Mouse (Mus musculus) megakaryocyte-erythroid progenitor cell, adult 5-6 weeks (primary cell): ENCODE results near the gene Catsperd. TPM values are rescaled to one million over a fixed set of nuclear protein-coding genes. Genes with fewer than 3 reads are reported as not detected.

Source experiments
- ATAC-seq: replicated peaks from 2 replicates; pipeline ENCODE4 v1.8.0; 2016; ENCODE audit warnings: mild to moderate bottlenecking, inconsistent platforms; ENCODE audit not compliant: severe bottlenecking, poor library complexity, low FRiP score, low TSS enrichment
- total RNA-seq, 2 experiments: library from RNA; stranded (forward) in 1 of 2; stranded (reverse) in 1 of 2; fragments of 200-1000, 215-1000 nt in 1 of 2; fragments of >200 nt in 1 of 2; fragmentation: Nextera tagmentation in 1 of 2; gene quantifications; 2 replicates each; pipeline ENCODE4 v1.2.3; 2014 to 2017

Catsperd gene
- total RNA-seq, 2 experiments from 2014 or later, result 0.38 TPM; not detected in 1

DNA sequence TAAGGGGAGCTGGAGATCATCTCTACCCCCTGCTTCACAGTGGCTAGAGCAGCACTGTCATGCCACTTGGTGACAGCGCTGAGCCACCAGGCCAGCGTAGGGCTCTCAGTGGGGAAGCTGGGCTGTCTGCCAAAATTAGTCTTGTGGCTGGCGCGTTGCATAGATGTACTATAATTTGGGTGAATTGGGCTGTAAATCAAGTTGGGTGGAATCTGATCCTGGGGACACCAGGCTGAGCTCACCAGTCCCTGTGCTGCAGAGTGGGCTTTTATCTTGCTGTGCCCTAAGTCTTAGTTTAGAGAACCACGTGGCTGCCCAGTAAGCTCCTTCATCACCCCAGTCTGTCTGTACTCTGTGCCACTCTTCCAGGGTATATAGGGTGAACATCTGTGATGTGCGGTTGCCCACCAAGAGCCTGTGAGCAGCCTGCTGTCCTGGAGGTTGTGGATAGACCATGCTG is 65.9 kb downstream of the Catsperd start:
- peak; percentile 83 for ATAC-seq

DNA sequence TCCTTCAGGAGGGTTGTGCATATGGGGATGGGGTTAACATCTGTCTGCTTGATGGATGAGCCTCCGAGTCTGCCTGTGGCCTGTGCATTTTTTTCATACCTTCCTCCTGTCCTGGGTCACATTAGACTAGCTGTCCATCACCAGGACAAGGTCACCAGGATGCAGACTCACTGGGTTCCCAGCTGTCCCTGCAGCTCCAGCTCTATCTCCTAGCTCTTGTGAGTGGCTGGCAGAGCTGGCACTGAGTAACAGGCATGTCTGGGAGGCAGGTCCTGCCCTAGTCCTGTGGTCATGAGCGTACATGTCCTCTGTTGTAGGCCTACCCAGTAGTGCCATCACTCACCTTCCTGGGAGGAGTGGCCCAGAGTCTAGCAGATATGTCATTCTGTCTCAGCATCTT is 72.5 kb downstream of the Catsperd start:
- 0 out of 2 replicates have a peak, but pooled peaks have one; percentile 22 for ATAC-seq

DNA sequence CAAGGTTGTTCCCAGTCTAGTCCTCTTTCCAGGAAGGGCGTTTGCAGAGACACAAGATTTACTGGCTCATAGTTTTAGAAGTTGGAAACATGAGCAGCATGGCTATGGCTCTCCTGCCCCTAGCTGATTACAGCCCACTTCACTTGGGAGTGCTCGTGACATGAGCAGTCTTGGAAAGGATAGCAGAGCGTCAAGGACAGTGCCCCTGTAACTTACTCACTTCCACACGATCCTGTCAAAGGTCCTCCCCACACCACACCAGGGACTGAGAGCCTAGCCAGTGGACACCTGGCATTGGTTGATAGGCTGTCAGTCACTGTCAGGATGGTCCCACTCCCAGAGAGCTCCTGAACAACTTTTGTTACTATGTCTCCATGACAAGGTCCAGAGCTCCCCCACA is 75.1 kb downstream of the Catsperd start:
- no peak for ATAC-seq

DNA sequence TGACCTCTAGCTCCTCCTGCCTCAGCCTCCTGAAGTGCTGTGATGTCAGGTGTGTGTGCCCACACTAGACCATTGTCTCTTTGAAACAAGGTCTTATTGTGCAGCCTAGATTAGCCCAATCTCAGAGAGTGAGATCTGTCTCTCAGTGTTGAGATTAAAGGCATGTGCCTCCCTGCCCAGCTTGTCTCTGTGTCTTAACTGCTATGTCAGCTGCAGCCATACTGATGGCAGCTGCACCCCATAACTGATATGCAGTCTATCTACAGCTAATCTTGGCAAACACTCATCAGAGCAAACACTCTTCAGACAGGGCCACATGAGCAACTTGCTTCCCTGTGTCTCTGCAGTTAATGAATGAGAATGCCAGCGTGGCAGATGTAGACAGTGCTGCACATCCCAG is 78.6 kb downstream of the Catsperd start:
- peak; percentile 27 for ATAC-seq

DNA sequence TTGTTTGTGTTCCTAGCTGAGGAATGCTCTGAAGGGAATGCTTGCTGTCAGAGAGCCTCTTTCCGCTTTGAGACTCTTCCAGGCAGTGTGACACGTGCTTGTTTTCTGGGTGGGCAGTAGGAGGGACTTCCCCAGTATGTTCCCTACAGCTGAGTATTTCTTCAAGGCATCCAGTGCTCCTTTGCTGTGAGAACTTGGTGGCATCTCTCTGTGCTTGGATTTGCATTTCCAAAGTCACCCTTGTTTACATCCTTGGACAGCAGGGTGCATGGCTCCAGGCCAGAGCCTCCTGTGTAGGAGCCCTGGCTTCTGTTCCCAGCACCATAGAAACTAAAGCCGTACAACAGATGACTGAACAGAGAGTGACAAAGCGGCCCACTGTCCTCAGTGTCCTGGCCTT is 80.7 kb downstream of the Catsperd start:
- ATAC-seq, result no peak

DNA sequence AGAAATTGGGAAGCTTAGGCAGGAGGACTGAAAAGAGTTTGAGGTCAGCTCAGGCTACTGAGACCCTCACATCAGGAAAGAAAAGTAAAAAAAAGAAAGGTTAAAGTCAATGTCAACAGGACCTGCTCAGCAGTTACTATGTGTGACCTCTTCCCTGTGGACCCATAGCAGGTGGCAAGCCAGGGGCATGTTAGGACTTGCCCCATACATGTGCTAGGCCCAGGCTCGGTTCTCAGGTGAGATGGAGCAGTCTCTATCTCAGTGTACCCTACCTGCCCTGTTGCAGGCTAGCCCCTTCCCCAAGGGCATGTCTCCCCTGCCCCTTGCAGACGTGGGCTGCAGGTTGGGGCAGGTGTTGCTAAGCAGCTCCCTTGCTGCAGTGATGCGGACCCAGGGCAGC is 81.8 kb downstream of the Catsperd start:
- ATAC-seq, result no peak

Other genes with a start within 250 kb of the Catsperd start
- 55.7 and 65.0 TPM in 2 replicates for gene Ptprs, start 151.7 kb upstream of the Catsperd start, total RNA-seq (2014; fragmentation: Nextera tagmentation)
- 36.6 and 48.3 TPM in 2 replicates for gene Ptprs, start 151.7 kb upstream of the Catsperd start, total RNA-seq (2017)
- gene Znrf4, start 115.7 kb upstream of the Catsperd start, total RNA-seq (2014; fragmentation: Nextera tagmentation), result not detected in 2 replicates
- gene Znrf4, start 115.7 kb upstream of the Catsperd start, total RNA-seq (2017), result not detected in 2 replicates
- 2.8 TPM in 1 of 2 replicates, not detected in the other for gene Gm20219, start 73.8 kb upstream of the Catsperd start, total RNA-seq (2014; fragmentation: Nextera tagmentation)
- not detected in 2 replicates for gene Gm20219, start 73.8 kb upstream of the Catsperd start, total RNA-seq (2017)
- 158 and 166 TPM in 2 replicates for gene Safb2, start 43.6 kb upstream of the Catsperd start, total RNA-seq (2014; fragmentation: Nextera tagmentation)
- 108 and 115 TPM in 2 replicates for gene Safb2, start 43.6 kb upstream of the Catsperd start, total RNA-seq (2017)
- 122 and 171 TPM in 2 replicates for gene Safb, start 43.3 kb upstream of the Catsperd start, total RNA-seq (2014; fragmentation: Nextera tagmentation)
- gene Safb, start 43.3 kb upstream of the Catsperd start, total RNA-seq (2017), result 92.4 and 103 TPM in 2 replicates
- gene 2410015M20Rik, start 18.4 kb upstream of the Catsperd start, total RNA-seq (2014; fragmentation: Nextera tagmentation), result 126 and 171 TPM in 2 replicates
- 82.9 and 126 TPM in 2 replicates for gene 2410015M20Rik, start 18.4 kb upstream of the Catsperd start, total RNA-seq (2017)
- 2,912 and 4,512 TPM in 2 replicates for gene Rpl36, start 14.7 kb upstream of the Catsperd start, total RNA-seq (2014; fragmentation: Nextera tagmentation)
- gene Rpl36, start 14.7 kb upstream of the Catsperd start, total RNA-seq (2017), result 2,001 and 2,083 TPM in 2 replicates
- 59.8 and 63.2 TPM in 2 replicates for gene Lonp1, start 1.3 kb upstream of the Catsperd start, total RNA-seq (2014; fragmentation: Nextera tagmentation)
- gene Lonp1, start 1.3 kb upstream of the Catsperd start, total RNA-seq (2017), result 76.5 and 108 TPM in 2 replicates
- 81.7 and 94.5 TPM in 2 replicates for gene Ranbp3, start 45.2 kb downstream of the Catsperd start, total RNA-seq (2014; fragmentation: Nextera tagmentation)
- gene Ranbp3, start 45.2 kb downstream of the Catsperd start, total RNA-seq (2017), result 50.6 and 58.1 TPM in 2 replicates
- gene Ndufa11, start 89.6 kb downstream of the Catsperd start, total RNA-seq (2014; fragmentation: Nextera tagmentation), result 181 and 226 TPM in 2 replicates
- 75.6 and 167 TPM in 2 replicates for gene Ndufa11, start 89.6 kb downstream of the Catsperd start, total RNA-seq (2017)
- 4.5 and 5.5 TPM in 2 replicates for gene Vmac, start 89.9 kb downstream of the Catsperd start, total RNA-seq (2014; fragmentation: Nextera tagmentation)
- 4.1 and 7.6 TPM in 2 replicates for gene Vmac, start 89.9 kb downstream of the Catsperd start, total RNA-seq (2017)
- not detected in 2 replicates for gene Nrtn, start 129.4 kb downstream of the Catsperd start, total RNA-seq (2014; fragmentation: Nextera tagmentation)
- gene Nrtn, start 129.4 kb downstream of the Catsperd start, total RNA-seq (2017), result not detected in 2 replicates
- gene Dus3l, start 136.6 kb downstream of the Catsperd start, total RNA-seq (2014; fragmentation: Nextera tagmentation), result 21.6 and 28.6 TPM in 2 replicates
- 13.9 and 17.9 TPM in 2 replicates for gene Dus3l, start 136.6 kb downstream of the Catsperd start, total RNA-seq (2017)
- gene Prr22, start 142.1 kb downstream of the Catsperd start, total RNA-seq (2014; fragmentation: Nextera tagmentation), result 5.4 and 6.6 TPM in 2 replicates
- 1.3 and 2.3 TPM in 2 replicates for gene Prr22, start 142.1 kb downstream of the Catsperd start, total RNA-seq (2017)
- gene Rfx2, start 202.9 kb downstream of the Catsperd start, total RNA-seq (2014; fragmentation: Nextera tagmentation), result 23.0 and 29.3 TPM in 2 replicates
- gene Rfx2, start 202.9 kb downstream of the Catsperd start, total RNA-seq (2017), result 4.7 and 10.5 TPM in 2 replicates
- gene Acsbg2, start 246.3 kb downstream of the Catsperd start, total RNA-seq (2014; fragmentation: Nextera tagmentation), result not detected in 2 replicates
- gene Acsbg2, start 246.3 kb downstream of the Catsperd start, total RNA-seq (2017), result not detected in 2 replicates
- not detected in 2 replicates for gene 1700061G19Rik, start 247.3 kb downstream of the Catsperd start, total RNA-seq (2014; fragmentation: Nextera tagmentation)
- gene 1700061G19Rik, start 247.3 kb downstream of the Catsperd start, total RNA-seq (2017), result not detected in 2 replicates